Mouse (Mus musculus) embryonic facial prominence, embryonic 12.5 days (tissue): ENCODE measurements at regions not wholly inside any gene's neighbourhood (a gene's known extent, or its start where the extent isn't known, plus 50 kb on each side); places are given as distances from the start of the nearest gene placed in this dataset.

ENCODE experiments used
- ATAC-seq: fragments of 200-750 bp; cut with Nextera tagmentation; 2 replicates; pipeline ENCODE4 v1.8.0; 2017; ENCODE audit not compliant: insufficient number of reproducible peaks, insufficient read depth, low FRiP score, low TSS enrichment
- H3K27ac ChIP-seq: fragments of 300-500 bp; sonication (generic); 2 replicates; pipeline ENCODE4 v1.5.1; 2016; ENCODE audit warnings: mild to moderate bottlenecking
- H3K27me3 ChIP-seq: fragments of 300-500 bp; sonication (generic); 2 replicates; pipeline ENCODE4 v1.6.1; 2016; ENCODE audit warnings: mild to moderate bottlenecking, moderate library complexity
- H3K36me3 ChIP-seq: fragments of 300-500 bp; sonication (generic); 2 replicates; pipeline ENCODE4 v1.6.1; 2016; ENCODE audit warnings: mild to moderate bottlenecking
- H3K4me1 ChIP-seq: fragments of 300-500 bp; sonication (generic); 2 replicates; pipeline ENCODE4 v1.6.1; 2016
- H3K4me2 ChIP-seq: fragments of 300-500 bp; sonication (generic); replicated peaks from 2 replicates; pipeline ENCODE4 v1.6.1; 2016; ENCODE audit warnings: mild to moderate bottlenecking, moderate library complexity
- H3K4me3 ChIP-seq: fragments of 300-500 bp; sonication (generic); 2 replicates; pipeline ENCODE4 v1.5.1; 2016; ENCODE audit warnings: mild to moderate bottlenecking
- H3K9ac ChIP-seq: fragments of 300-500 bp; sonication (generic); 2 replicates; pipeline ENCODE4 v1.6.1; 2016; ENCODE audit warnings: mild to moderate bottlenecking, moderate library complexity
- H3K9me3 ChIP-seq: fragments of 300-500 bp; sonication (generic); 2 replicates; pipeline ENCODE4 v1.6.1; 2016; ENCODE audit warnings: mild to moderate bottlenecking, moderate library complexity
- WGBS: fragments of 180-500 bp; shearing (Covaris S2); methylation state at CpG from one replicate; pipeline ENCODE4 v1.1.7; 2016; 5-methylcytosine and 5-hydroxymethylcytosine counted together

GRCm38 (mm10) chr9:47276303-47277005, 253.5 kb upstream of the Cadm1 start:
- H3K27ac ChIP-seq: no peak overlapping the region
- H3K36me3 ChIP-seq: no peaks in the 10 kb centered on the region
- no peak overlapping the region for H3K4me3 ChIP-seq
- H3K4me1 ChIP-seq: peaks cover 21% of the 10 kb centered on the region
- 33% methylated on average over 12 of the region's 12 CpGs for WGBS
- ATAC-seq: peak; percentile 25; the same call in 1 of the 2 replicates
- H3K4me2 ChIP-seq: no peak overlapping the region
- H3K9me3 ChIP-seq: no peaks in the 10 kb centered on the region
- H3K9ac ChIP-seq: no peak overlapping the region
- no peaks in the 10 kb centered on the region for H3K27me3 ChIP-seq

GRCm38 (mm10) chr9:47279410-47279809, 250.6 kb upstream of the Cadm1 start:
- H3K9me3 ChIP-seq: no peaks in the 10 kb centered on the region
- H3K36me3 ChIP-seq: no peaks in the 10 kb centered on the region
- H3K4me2 ChIP-seq: no peak overlapping the region
- H3K4me1 ChIP-seq: peaks cover 21% of the 10 kb centered on the region
- no peaks in the 10 kb centered on the region for H3K27me3 ChIP-seq
- no peak overlapping the region for H3K27ac ChIP-seq
- 0 out of 2 replicates have a peak, but pooled peaks have one; percentile 3 for ATAC-seq
- H3K4me3 ChIP-seq: no peak overlapping the region
- 80% methylated on average over 6 of the region's 6 CpGs for WGBS
- H3K9ac ChIP-seq: no peak overlapping the region

GRCm38 (mm10) chr9:47280146-47280545, 249.8 kb upstream of the Cadm1 start:
- Histone ChIP-seq H3K9ac (no peak overlapping the region), H3K9me3 (no peaks in the 10 kb centered on the region), H3K4me3 (no peak overlapping the region), H3K27me3 (no peaks in the 10 kb centered on the region), H3K36me3 (no peaks in the 10 kb centered on the region), H3K4me2 (no peak overlapping the region), H3K27ac (peak overlapping the region; percentile 72), H3K4me1 (peaks cover 21% of the 10 kb centered on the region)
- peak; percentile 41 for ATAC-seq
- 19% methylated on average over 7 of the region's 7 CpGs for WGBS

- Histone ChIP-seq H3K4me1 (peaks cover 21% of the 10 kb centered on the region), H3K4me2 (no peak overlapping the region)
- WGBS: 35% methylated on average over 8 of the region's 8 CpGs
These were observed 249.4 kb upstream of the Cadm1 start for GRCm38 (mm10) chr9:47280598-47280997.

GRCm38 (mm10) chr9:47283746-47284455, 246.1 kb upstream of the Cadm1 start:
- Histone ChIP-seq H3K4me1 (peaks cover 21% of the 10 kb centered on the region), H3K27ac (no peak overlapping the region), H3K27me3 (no peaks in the 10 kb centered on the region), H3K9me3 (no peaks in the 10 kb centered on the region), H3K36me3 (no peaks in the 10 kb centered on the region), H3K4me2 (no peak overlapping the region), H3K9ac (no peak overlapping the region), H3K4me3 (no peak overlapping the region)
- ATAC-seq: no peak
- WGBS: 80% methylated on average over 4 of the region's 4 CpGs

More at GRCm38 (mm10) chr9:47280598-47280997, 249.4 kb upstream of the Cadm1 start:
- H3K27ac ChIP-seq: peak overlapping the region; percentile 72
- no peaks in the 10 kb centered on the region for H3K27me3 ChIP-seq
- H3K9me3 ChIP-seq: no peaks in the 10 kb centered on the region
- ATAC-seq: no peak
- H3K36me3 ChIP-seq: no peaks in the 10 kb centered on the region
- no peak overlapping the region for H3K4me3 ChIP-seq
- H3K9ac ChIP-seq: no peak overlapping the region

- peak overlapping the region; percentile 37 for H3K27ac ChIP-seq
- H3K4me3 ChIP-seq: no peak overlapping the region
- 0 out of 2 replicates have a peak, but pooled peaks cover 8% of the 10 kb centered on the region for H3K4me1 ChIP-seq
- no peaks in the 10 kb centered on the region for H3K9me3 ChIP-seq
- ATAC-seq: peak; percentile 80; the same call in 1 of the 2 replicates
- no peak overlapping the region for H3K9ac ChIP-seq
- 46% methylated on average over 9 of the region's 9 CpGs for WGBS
- H3K27me3 ChIP-seq: no peaks in the 10 kb centered on the region
- no peaks in the 10 kb centered on the region for H3K36me3 ChIP-seq
- H3K4me2 ChIP-seq: no peak overlapping the region
These were observed 242.8 kb upstream of the Cadm1 start for GRCm38 (mm10) chr9:47286930-47287722.

GRCm38 (mm10) chr9:47288587-47289199, 241.3 kb upstream of the Cadm1 start:
- ATAC-seq: no peak
- 0 out of 2 replicates have a peak, but pooled peaks cover 8% of the 10 kb centered on the region for H3K4me1 ChIP-seq
- WGBS: 43% methylated on average over 7 of the region's 7 CpGs

GRCm38 (mm10) chr9:47300633-47301032, 229.3 kb upstream of the Cadm1 start:
- H3K9ac ChIP-seq: no peak overlapping the region
- H3K36me3 ChIP-seq: no peaks in the 10 kb centered on the region
- no peaks in the 10 kb centered on the region; the same call in 1 of the 2 replicates for H3K27me3 ChIP-seq
- no peak overlapping the region for H3K4me3 ChIP-seq
- no peak for ATAC-seq
- no peak overlapping the region for H3K4me2 ChIP-seq
- WGBS: 65% methylated on average over 1 of the region's 1 CpGs
- no peaks in the 10 kb centered on the region for H3K4me1 ChIP-seq
- no peaks in the 10 kb centered on the region for H3K9me3 ChIP-seq
- no peak overlapping the region for H3K27ac ChIP-seq

More at GRCm38 (mm10) chr9:47288587-47289199, 241.3 kb upstream of the Cadm1 start:
- Histone ChIP-seq H3K4me3 (no peak overlapping the region), H3K4me2 (no peak overlapping the region), H3K36me3 (no peaks in the 10 kb centered on the region), H3K27ac (no peak overlapping the region), H3K9me3 (no peaks in the 10 kb centered on the region), H3K27me3 (no peaks in the 10 kb centered on the region), H3K9ac (no peak overlapping the region)

GRCm38 (mm10) chr9:47307125-47307751, 222.7 kb upstream of the Cadm1 start:
- Histone ChIP-seq H3K9me3 (no peaks in the 10 kb centered on the region), H3K4me2 (no peak overlapping the region), H3K9ac (no peak overlapping the region), H3K36me3 (no peaks in the 10 kb centered on the region), H3K27ac (no peak overlapping the region), H3K4me3 (no peak overlapping the region), H3K27me3 (no peaks in the 10 kb centered on the region), H3K4me1 (peaks cover 8% of the 10 kb centered on the region; the same call in 1 of the 2 replicates)
- WGBS: 89% methylated on average over 7 of the region's 7 CpGs
- ATAC-seq: no peak

GRCm38 (mm10) chr9:47307752-47308500, 222.0 kb upstream of the Cadm1 start:
- Histone ChIP-seq H3K9me3 (no peaks in the 10 kb centered on the region), H3K9ac (no peak overlapping the region), H3K27ac (no peak overlapping the region), H3K4me3 (no peak overlapping the region), H3K27me3 (no peaks in the 10 kb centered on the region), H3K4me1 (peaks cover 8% of the 10 kb centered on the region; the same call in 1 of the 2 replicates), H3K4me2 (no peak overlapping the region), H3K36me3 (no peaks in the 10 kb centered on the region)
- WGBS: 71% methylated on average over 17 of the region's 17 CpGs
- ATAC-seq: no peak
